ENCODE assay signal across 10 mouse cellular contexts in genomic region chr9:119334834-119335233, GRCm38 (mm10). TPM values are rescaled to one million over a fixed set of nuclear protein-coding genes. Genes with fewer than 3 reads are reported as not detected.
DNase-seq lines count a peak whose midpoint lies in the region; ATAC-seq and TF ChIP-seq lines count a peak whose summit lies in the region.
"Had no signal": no experiment of that assay in that cellular context is flagged by ENCODE, and none has a peak within 500 bp of the region (broad histone marks: within the 10 kb centered on the region; RNA-seq: fewer than 3 reads in every experiment).

No protein-coding gene starts in this region.

- H3K4me2 ChIP-seq in kidney, embryonic 16.5 days (replicated peaks; ENCODE audit: low read depth, low read length), result no peak overlapping the region
- H3K4me2 ChIP-seq in intestine, postnatal 0 days (replicated peaks; ENCODE audit: low read depth), result no peak overlapping the region
- no peak overlapping the region for H3K4me2 ChIP-seq in stomach, embryonic 15.5 days

- no peak for ATAC-seq in kidney, embryonic 16.5 days (ENCODE audit: low FRiP score, low TSS enrichment)
- no peak for ATAC-seq in intestine, postnatal 0 days
- ATAC-seq in stomach, embryonic 15.5 days (ENCODE audit: insufficient read depth, low FRiP score, low read depth), result no peak
- ATAC-seq: hindbrain, postnatal 0 days; midbrain, embryonic 16.5 days had no signal

- 92% methylated on average over 2 of the region's 2 CpGs for WGBS in kidney, embryonic 16.5 days
- WGBS in intestine, postnatal 0 days, result 89% methylated on average over 2 of the region's 2 CpGs
- WGBS in stomach, embryonic 15.5 days, result 87% methylated on average over 2 of the region's 2 CpGs
- WGBS in limb, embryonic 10.5 days, result 91% methylated on average over 2 of the region's 2 CpGs

- H3K36me3 ChIP-seq in kidney, embryonic 16.5 days (ENCODE audit: insufficient read depth, low read length), result no peaks in the 10 kb centered on the region
- peaks cover 21% of the 10 kb centered on the region for H3K36me3 ChIP-seq in intestine, postnatal 0 days (ENCODE audit: control insufficient read depth, insufficient read depth)
- 0 out of 2 replicates have a peak, but pooled peaks cover 4% of the 10 kb centered on the region for H3K36me3 ChIP-seq in stomach, embryonic 15.5 days
- no peaks in the 10 kb centered on the region for H3K36me3 ChIP-seq in limb, embryonic 10.5 days

- no peaks in the 10 kb centered on the region for H3K9me3 ChIP-seq in kidney, embryonic 16.5 days (ENCODE audit: low read length)
- no peaks in the 10 kb centered on the region for H3K9me3 ChIP-seq in intestine, postnatal 0 days (ENCODE audit: control insufficient read depth)
- H3K9me3 ChIP-seq in stomach, embryonic 15.5 days, result no peaks in the 10 kb centered on the region
- H3K9me3 ChIP-seq in limb, embryonic 10.5 days (replicated peaks), result no peaks in the 10 kb centered on the region

- DNase-seq in kidney, postnatal 36 days, result no peak
- DNase-seq in right cerebral cortex, adult 18-20 months, result peak; percentile 67
- DNase-seq in right cerebral cortex, postnatal 10 days (ENCODE audit: low spot score in 2 of 2), result no peak
- no peak for DNase-seq in limb, embryonic 10.5 days (ENCODE audit: low spot score)

- no peaks in the 10 kb centered on the region for H3K27me3 ChIP-seq in kidney, embryonic 16.5 days (ENCODE audit: insufficient read depth, low read length)
- no peaks in the 10 kb centered on the region for H3K27me3 ChIP-seq in intestine, postnatal 0 days (replicated peaks; ENCODE audit: control insufficient read depth, insufficient read depth, low read length)
- no peaks in the 10 kb centered on the region for H3K27me3 ChIP-seq in stomach, embryonic 15.5 days (replicated peaks)
- peaks cover 13% of the 10 kb centered on the region for H3K27me3 ChIP-seq in limb, embryonic 10.5 days (ENCODE audit: low read depth, poor library complexity, severe bottlenecking)

- TF ChIP-seq CTCF in intestine, postnatal 0 days (IDR thresholded peaks at IDR 0.05; ENCODE audit: low read depth), result no peak

- peak overlapping the region; percentile 43; the same call in 1 of the 2 replicates for H3K27ac ChIP-seq in kidney, embryonic 16.5 days (ENCODE audit: low read length)
- H3K27ac ChIP-seq in intestine, postnatal 0 days (ENCODE audit: low read depth, low read length), result peak overlapping the region; percentile 35; the same call in 1 of the 2 replicates
- peak overlapping the region; percentile 49; the same call in 1 of the 2 replicates for H3K27ac ChIP-seq in stomach, embryonic 15.5 days
- H3K27ac ChIP-seq in limb, embryonic 10.5 days, result no peak overlapping the region
- H3K27ac ChIP-seq: hindbrain, postnatal 0 days had no signal

- H3K4me3 ChIP-seq in kidney, embryonic 16.5 days (ENCODE audit: low read length), result no peak overlapping the region
- no peak overlapping the region for H3K4me3 ChIP-seq in intestine, postnatal 0 days (ENCODE audit: low read depth, low read length)
- no peak overlapping the region for H3K4me3 ChIP-seq in stomach, embryonic 15.5 days (replicated peaks)
- no peak overlapping the region for H3K4me3 ChIP-seq in limb, embryonic 10.5 days

- H3K9ac ChIP-seq in kidney, embryonic 16.5 days (replicated peaks; ENCODE audit: low read length), result no peak overlapping the region
- no peak overlapping the region for H3K9ac ChIP-seq in intestine, postnatal 0 days (ENCODE audit: low read depth, low read length)
- no peak overlapping the region for H3K9ac ChIP-seq in stomach, embryonic 15.5 days

- H3K4me1 ChIP-seq in kidney, embryonic 16.5 days (ENCODE audit: insufficient read depth, low read length), result peaks cover 16% of the 10 kb centered on the region; the same call in 1 of the 2 replicates
- no peaks in the 10 kb centered on the region for H3K4me1 ChIP-seq in intestine, postnatal 0 days (replicated peaks; ENCODE audit: control insufficient read depth, insufficient read depth, low read length)
- peaks cover 13% of the 10 kb centered on the region; the same call in 1 of the 2 replicates for H3K4me1 ChIP-seq in stomach, embryonic 15.5 days
- peaks cover 9% of the 10 kb centered on the region for H3K4me1 ChIP-seq in limb, embryonic 10.5 days

RNA-seq across cellular contexts. Expression of gene Acaa1a, which starts 4.6 kb away (rescaled TPM):
- polyA plus RNA-seq in kidney, embryonic 16.5 days (2015; fragmentation: Nextera tagmentation; extraction: Ambion mirVana), result 142 and 152 TPM in 2 replicates
- 90.5 and 97.0 TPM in 2 replicates for polyA plus RNA-seq in intestine, postnatal 0 days (2015; fragmentation: Nextera tagmentation; extraction: Ambion mirVana)
- 116 and 119 TPM in 2 replicates for polyA plus RNA-seq in stomach, embryonic 15.5 days (2015; fragmentation: Nextera tagmentation; extraction: Ambion mirVana)
- 71.6 and 78.2 TPM in 2 replicates for polyA plus RNA-seq in limb, embryonic 10.5 days (2016; fragmentation: Nextera tagmentation; extraction: Ambion mirVana)

RNA-seq across cellular contexts. Expression of gene Myd88, which starts 6.4 kb away (rescaled TPM):
- polyA plus RNA-seq in kidney, embryonic 16.5 days (2015; fragmentation: Nextera tagmentation; extraction: Ambion mirVana), result 30.0 and 30.9 TPM in 2 replicates
- 29.7 and 30.9 TPM in 2 replicates for polyA plus RNA-seq in intestine, postnatal 0 days (2015; fragmentation: Nextera tagmentation; extraction: Ambion mirVana)
- 32.4 and 34.7 TPM in 2 replicates for polyA plus RNA-seq in stomach, embryonic 15.5 days (2015; fragmentation: Nextera tagmentation; extraction: Ambion mirVana)
- polyA plus RNA-seq in limb, embryonic 10.5 days (2016; fragmentation: Nextera tagmentation; extraction: Ambion mirVana), result 7.6 and 9.2 TPM in 2 replicates

RNA-seq across cellular contexts. Expression of gene Oxsr1, which starts 12.6 kb away (rescaled TPM):
- polyA plus RNA-seq in kidney, embryonic 16.5 days (2015; fragmentation: Nextera tagmentation; extraction: Ambion mirVana), result 12.2 and 13.2 TPM in 2 replicates
- 7.9 and 8.7 TPM in 2 replicates for polyA plus RNA-seq in intestine, postnatal 0 days (2015; fragmentation: Nextera tagmentation; extraction: Ambion mirVana)
- 13.3 and 13.5 TPM in 2 replicates for polyA plus RNA-seq in stomach, embryonic 15.5 days (2015; fragmentation: Nextera tagmentation; extraction: Ambion mirVana)
- 11.9 and 12.1 TPM in 2 replicates for polyA plus RNA-seq in limb, embryonic 10.5 days (2016; fragmentation: Nextera tagmentation; extraction: Ambion mirVana)

RNA-seq across cellular contexts. Expression of gene Xylb, which starts 22.3 kb away (rescaled TPM):
- 34.7 and 35.8 TPM in 2 replicates for polyA plus RNA-seq in kidney, embryonic 16.5 days (2015; fragmentation: Nextera tagmentation; extraction: Ambion mirVana)
- 10.8 and 11.7 TPM in 2 replicates for polyA plus RNA-seq in intestine, postnatal 0 days (2015; fragmentation: Nextera tagmentation; extraction: Ambion mirVana)
- 6.0 and 8.9 TPM in 2 replicates for polyA plus RNA-seq in stomach, embryonic 15.5 days (2015; fragmentation: Nextera tagmentation; extraction: Ambion mirVana)
- 11.4 and 12.8 TPM in 2 replicates for polyA plus RNA-seq in limb, embryonic 10.5 days (2016; fragmentation: Nextera tagmentation; extraction: Ambion mirVana)

RNA-seq across cellular contexts. Expression of gene Slc22a14, which starts 30.5 kb away (rescaled TPM):
- 0.08 and 0.12 TPM in 2 replicates for polyA plus RNA-seq in kidney, embryonic 16.5 days (2015; fragmentation: Nextera tagmentation; extraction: Ambion mirVana)
- polyA plus RNA-seq in intestine, postnatal 0 days (2015; fragmentation: Nextera tagmentation; extraction: Ambion mirVana), result 0.12 TPM in 1 of 2 replicates, not detected in the other
- polyA plus RNA-seq in stomach, embryonic 15.5 days (2015; fragmentation: Nextera tagmentation; extraction: Ambion mirVana), result 0.08 TPM in 1 of 2 replicates, not detected in the other
- not detected in 2 replicates for polyA plus RNA-seq in limb, embryonic 10.5 days (2016; fragmentation: Nextera tagmentation; extraction: Ambion mirVana)
- polyA plus RNA-seq: cerebellum, adult 2 months; hindbrain, postnatal 0 days had no signal
